Mouse (Mus musculus): ENCODE results near the gene Gm20605.

Gm20605 gene

GRCm38 (mm10) chr5:137649669-137650571 is 20.9 kb downstream of the Gm20605 start:
- DNase-seq (ENCODE audit: low spot score in 2 of 2): no peak

DNA sequence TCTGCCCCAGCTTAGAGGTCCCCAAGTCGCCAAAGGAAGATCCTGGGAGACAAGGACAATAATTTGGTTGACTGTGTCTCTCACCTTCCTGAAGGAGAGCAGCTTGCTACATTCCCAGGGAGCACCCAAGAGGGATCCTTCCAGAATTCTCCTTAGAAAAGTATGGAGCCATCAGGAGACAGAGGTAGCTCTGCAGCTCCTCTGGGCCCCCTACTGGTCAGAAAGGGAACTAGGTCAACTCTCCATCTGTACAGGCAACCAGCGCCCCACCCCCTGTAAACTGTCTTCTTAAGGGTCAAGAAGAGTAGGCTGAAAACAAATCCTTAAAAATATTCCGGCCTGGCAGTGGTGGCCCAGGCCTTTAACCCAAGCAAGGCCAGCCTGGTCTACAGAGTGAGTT is 23.5 kb downstream of the Gm20605 start:
- no peak for DNase-seq (ENCODE audit: low spot score in 2 of 2)

GRCm38 (mm10) chr5:137653366-137653765 is 24.4 kb downstream of the Gm20605 start:
- no peak for DNase-seq (ENCODE audit: low spot score in 2 of 2)

- no peak for DNase-seq (ENCODE audit: low spot score in 2 of 2)
Measured at GRCm38 (mm10) chr5:137654746-137655145, 25.8 kb downstream of the Gm20605 start.

DNA sequence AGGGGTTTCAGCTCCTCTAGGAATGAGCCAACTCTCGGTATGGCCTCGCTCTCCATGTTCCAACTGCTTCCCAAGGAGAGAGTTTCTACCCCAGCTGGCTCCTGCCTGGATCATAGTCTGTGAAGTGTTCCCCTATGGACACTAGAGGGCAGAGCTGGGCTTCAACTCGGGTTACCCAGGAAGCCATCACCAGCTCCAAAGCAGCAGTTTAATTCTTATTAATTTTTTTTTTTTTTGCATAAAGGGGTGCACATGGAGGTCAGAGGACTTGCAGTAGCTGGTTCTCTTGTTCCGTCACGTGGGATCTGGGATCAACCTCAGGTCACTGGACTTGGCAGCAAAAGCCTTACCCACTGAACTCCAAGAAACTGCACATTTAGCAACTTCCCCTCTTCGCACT is 28.0 kb downstream of the Gm20605 start:
- DNase-seq (ENCODE audit: low spot score in 2 of 2): peak in 1 of 2 experiments; percentile 46

DNA sequence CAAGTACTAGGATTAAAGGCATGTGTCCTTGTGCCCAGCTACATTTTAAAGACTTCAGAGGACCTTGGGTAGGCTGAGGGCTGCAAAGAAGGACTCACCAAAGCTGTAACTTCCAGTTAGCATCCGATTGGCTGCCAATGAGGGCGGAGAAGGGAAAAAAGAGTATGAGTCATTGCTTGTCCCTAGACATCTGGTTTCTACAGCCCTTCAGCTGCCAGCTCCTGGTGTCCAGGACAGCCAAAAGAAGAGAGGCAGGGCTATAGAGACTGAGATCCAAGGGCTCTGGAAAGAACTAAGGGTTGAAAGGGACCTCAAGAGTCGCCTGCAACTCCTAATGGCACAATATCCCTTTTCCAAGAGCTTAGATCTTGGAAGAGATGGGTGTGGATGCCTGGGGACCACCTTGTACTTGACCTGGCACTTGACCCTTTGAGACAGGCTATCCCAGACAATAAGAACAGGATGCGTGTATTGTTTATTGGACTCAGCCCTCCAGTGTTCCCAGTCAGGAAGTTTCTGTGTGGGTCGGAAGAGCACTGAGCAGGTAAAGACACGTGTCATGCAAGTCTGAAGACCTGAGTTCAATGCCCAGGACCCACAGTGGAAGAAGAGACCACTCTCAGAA is 31.2 kb downstream of the Gm20605 start:
- DNase-seq (ENCODE audit: low spot score in 2 of 2): no peak

GRCm38 (mm10) chr5:137663057-137663456 is 34.1 kb downstream of the Gm20605 start:
- no peak for DNase-seq (ENCODE audit: low spot score in 2 of 2)

GRCm38 (mm10) chr5:137668971-137669370 is 40.0 kb downstream of the Gm20605 start:
- no peak for DNase-seq (ENCODE audit: low spot score in 2 of 2)

DNA sequence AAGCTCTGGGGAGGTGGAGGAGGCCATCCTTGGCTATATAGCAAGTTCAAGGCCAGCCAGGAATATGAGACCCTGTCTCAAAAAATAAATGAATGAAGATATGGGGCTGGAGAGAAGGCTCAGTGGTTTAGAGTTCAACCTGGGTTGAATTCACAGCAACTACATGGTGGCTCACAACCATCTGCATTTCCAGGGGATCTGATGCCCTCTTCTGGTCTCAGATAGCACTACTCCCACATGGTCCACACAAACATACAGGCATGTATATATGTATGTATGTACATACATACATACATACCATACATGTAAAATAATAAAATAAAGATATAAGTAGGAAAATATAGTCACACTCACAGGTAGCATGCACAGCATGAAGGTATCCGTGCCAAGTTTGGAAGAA is 41.3 kb downstream of the Gm20605 start:
- DNase-seq (ENCODE audit: low spot score in 2 of 2): no peak

GRCm38 (mm10) chr5:137671443-137672240 is 42.7 kb downstream of the Gm20605 start:
- peak in 1 of 2 experiments; percentile 51 for DNase-seq (ENCODE audit: low spot score in 2 of 2)

DNA sequence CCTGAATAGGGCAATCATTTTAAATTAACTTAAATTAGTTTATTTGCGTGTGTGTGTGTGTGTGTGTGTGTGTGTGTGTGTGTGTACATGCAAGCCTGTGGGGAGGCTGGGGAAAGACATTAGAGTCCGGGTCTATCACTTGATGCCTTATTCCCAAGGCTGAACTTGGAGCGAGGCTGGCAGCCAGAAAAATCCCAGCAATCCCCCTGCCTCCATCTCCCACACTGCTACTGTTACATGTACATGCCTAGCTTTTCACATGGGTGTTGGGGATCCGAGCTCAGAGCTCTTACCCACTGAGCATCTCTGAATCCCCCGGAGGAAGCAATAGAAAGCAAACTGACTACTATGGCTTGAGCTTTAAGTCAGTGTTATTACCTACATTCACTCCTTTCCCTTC is 43.4 kb downstream of the Gm20605 start:
- no peak for DNase-seq (ENCODE audit: low spot score in 2 of 2)

- DNase-seq (ENCODE audit: low spot score in 2 of 2): no peak
Measured at GRCm38 (mm10) chr5:137673015-137673414, 44.0 kb downstream of the Gm20605 start.

GRCm38 (mm10) chr5:137674786-137675185 is 45.8 kb downstream of the Gm20605 start:
- DNase-seq (ENCODE audit: low spot score in 2 of 2): no peak

DNA sequence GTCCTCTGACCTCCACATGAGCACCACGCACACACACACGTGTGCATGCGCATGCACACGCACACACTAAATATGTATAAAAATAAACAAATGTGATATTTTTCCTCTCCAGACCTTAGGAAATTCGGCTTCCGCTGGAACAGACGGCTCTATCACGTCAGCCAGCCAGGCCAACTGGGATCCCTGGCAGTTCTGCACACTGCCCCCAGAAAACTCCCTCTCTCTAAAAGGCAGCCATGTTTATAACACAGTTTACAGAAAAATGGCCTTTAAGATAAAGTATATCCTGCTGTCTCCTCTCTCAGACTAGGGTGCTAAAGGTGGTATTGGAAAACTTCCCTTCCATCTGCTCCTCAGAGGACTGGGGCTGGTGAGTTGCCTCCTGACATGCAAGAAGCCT is 48.9 kb downstream of the Gm20605 start:
- no peak for DNase-seq (ENCODE audit: low spot score in 2 of 2)

- DNase-seq (ENCODE audit: low spot score in 2 of 2): no peak
Measured at GRCm38 (mm10) chr5:137678736-137679135, 49.8 kb downstream of the Gm20605 start.

- no peak for DNase-seq (ENCODE audit: low spot score in 2 of 2)
Measured at GRCm38 (mm10) chr5:137679726-137680125, 50.8 kb downstream of the Gm20605 start.

DNA sequence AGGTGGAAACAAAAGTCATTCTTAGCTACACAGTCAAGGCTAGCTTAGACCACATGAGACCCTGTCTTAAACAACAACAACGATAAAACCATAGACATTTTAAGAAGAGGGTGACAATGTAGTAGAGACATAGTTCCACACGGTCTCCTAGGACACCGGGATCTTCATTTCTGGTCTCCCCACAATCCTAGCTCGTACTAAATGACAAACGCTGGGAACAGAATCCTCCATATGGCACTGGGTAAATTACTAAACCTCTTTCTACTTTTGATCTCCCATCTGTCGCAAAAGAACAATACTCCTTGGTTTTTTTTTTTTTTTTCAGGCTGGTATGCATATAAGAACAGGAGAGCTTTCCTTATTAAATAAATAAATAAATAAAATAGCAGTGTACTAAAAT is 53.6 kb downstream of the Gm20605 start:
- no peak for DNase-seq (ENCODE audit: low spot score in 2 of 2)

- no peak for DNase-seq (ENCODE audit: low spot score in 2 of 2)
Measured at GRCm38 (mm10) chr5:137683388-137684293, 54.7 kb downstream of the Gm20605 start.

DNA sequence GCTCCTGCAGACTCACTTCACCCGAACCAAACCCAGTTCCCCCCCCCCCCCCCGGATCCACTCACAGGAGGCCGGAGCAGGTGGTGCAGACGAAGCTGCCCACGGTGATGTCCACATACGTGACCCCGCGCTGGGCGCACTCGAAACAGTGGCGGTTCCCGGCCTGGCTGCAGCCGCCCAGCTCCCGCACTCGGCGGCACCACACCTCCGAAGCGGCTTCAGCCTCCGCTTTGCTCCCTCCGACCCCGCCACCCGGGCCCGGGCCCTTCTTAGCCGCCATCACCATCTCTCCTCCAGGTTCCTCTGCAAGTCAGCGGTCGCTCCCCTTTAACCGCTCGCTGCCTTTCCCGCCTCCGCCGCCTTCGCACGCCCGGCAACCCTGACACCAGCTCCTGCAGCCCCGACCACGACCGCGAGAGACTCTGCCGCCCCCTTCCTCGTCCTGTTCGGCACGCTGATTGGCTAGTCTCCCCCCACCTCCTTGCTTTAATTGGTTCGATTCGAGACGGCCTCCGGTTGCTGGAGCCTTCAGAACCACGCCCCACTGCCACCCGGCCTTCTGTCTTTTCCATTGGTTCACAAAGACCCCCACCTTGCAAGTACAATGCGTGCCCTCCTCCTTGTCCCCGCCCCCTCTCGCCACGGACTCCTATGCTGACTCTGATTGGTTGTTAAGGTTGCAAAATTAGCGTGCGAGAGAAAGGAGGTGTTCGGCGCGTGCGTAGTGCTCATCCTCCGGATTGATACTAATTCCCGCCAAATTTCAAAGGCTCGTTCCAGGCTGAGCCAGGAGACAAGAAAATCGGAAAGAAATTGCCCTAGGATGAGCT is 55.5 kb downstream of the Gm20605 start, which contains the start of gene Agfg2:
TSS of gene Agfg2 (minus strand) at position 433 of the 830 bp plus-strand sequence.
- peak; percentile 100 for DNase-seq (ENCODE audit: low spot score in 2 of 2)

GRCm38 (mm10) chr5:137685653-137686052 is 56.7 kb downstream of the Gm20605 start:
- no peak for DNase-seq (ENCODE audit: low spot score in 2 of 2)
